Mouse (Mus musculus): ENCODE measurements around the gene Gjc3.
"Not testable (repeated sequence)": the region's sequence is repeated elsewhere in the genome, so short reads cannot be mapped to it uniquely, and the experiment has no call there.

The Gjc3 gene

GRCm38 (mm10) chr5:137962945-137963344 is at the start of gene Gjc3:
Gjc3 (minus strand) TSS chr5:137963098.
- DNase-seq, result peak; percentile 15

GRCm38 (mm10) chr5:138012382-138012781 is 49.5 kb upstream of the Gjc3 start:
- DNase-seq, result no peak

GRCm38 (mm10) chr5:138009437-138009836 is 46.5 kb upstream of the Gjc3 start:
- DNase-seq, result no peak

- no peak for DNase-seq
Observed at GRCm38 (mm10) chr5:137986351-137986750, 23.5 kb upstream of the Gjc3 start.

- DNase-seq, result no peak
Observed at GRCm38 (mm10) chr5:137981300-137981699, 18.4 kb upstream of the Gjc3 start, which contains the start of gene Azgp1. Azgp1 (plus strand) TSS chr5:137981520.

GRCm38 (mm10) chr5:137979081-137979480 is 16.2 kb upstream of the Gjc3 start:
- no peak for DNase-seq

GRCm38 (mm10) chr5:137977291-137977690 is 14.4 kb upstream of the Gjc3 start:
- no peak for DNase-seq

GRCm38 (mm10) chr5:137975434-137975833 is 12.5 kb upstream of the Gjc3 start:
- DNase-seq, result no peak

- no peak for DNase-seq
Observed at GRCm38 (mm10) chr5:137974724-137975123, 11.8 kb upstream of the Gjc3 start.

GRCm38 (mm10) chr5:137973738-137974137 is 10.8 kb upstream of the Gjc3 start:
- DNase-seq, result no peak

- no peak for DNase-seq
Observed at GRCm38 (mm10) chr5:137973161-137973560, 10.3 kb upstream of the Gjc3 start.

GRCm38 (mm10) chr5:137966492-137966891 is 3.6 kb upstream of the Gjc3 start:
- DNase-seq, result peak; percentile 14

GRCm38 (mm10) chr5:137956404-137956803 is 6.5 kb downstream of the Gjc3 start:
- no peak for DNase-seq

GRCm38 (mm10) chr5:137951218-137951617 is 11.7 kb downstream of the Gjc3 start:
- peak; percentile 7 for DNase-seq

- DNase-seq, result no peak
Observed at GRCm38 (mm10) chr5:137947303-137947702, 15.6 kb downstream of the Gjc3 start.

- DNase-seq, result no peak
Observed at GRCm38 (mm10) chr5:137943133-137943532, 19.8 kb downstream of the Gjc3 start.

- DNase-seq, result no peak
Observed at GRCm38 (mm10) chr5:137940948-137941347, 21.9 kb downstream of the Gjc3 start.

GRCm38 (mm10) chr5:137937238-137937637 is 25.7 kb downstream of the Gjc3 start:
- DNase-seq, result no peak

GRCm38 (mm10) chr5:137936486-137936885 is 26.4 kb downstream of the Gjc3 start:
- DNase-seq, result no peak

- DNase-seq, result not testable (repeated sequence)
Observed at GRCm38 (mm10) chr5:137933934-137934333, 29.0 kb downstream of the Gjc3 start.

- DNase-seq, result no peak
Observed at GRCm38 (mm10) chr5:137928439-137928838, 34.5 kb downstream of the Gjc3 start.

GRCm38 (mm10) chr5:137922171-137922570 is 40.7 kb downstream of the Gjc3 start:
- DNase-seq, result no peak

- DNase-seq, result no peak
Observed at GRCm38 (mm10) chr5:137921532-137921931, 41.4 kb downstream of the Gjc3 start, which contains the start of gene Cyp3a13. Cyp3a13 (minus strand) TSS chr5:137921619.

GRCm38 (mm10) chr5:137915550-137915949 is 47.3 kb downstream of the Gjc3 start:
- DNase-seq, result peak; percentile 73

GRCm38 (mm10) chr5:137914508-137914907 is 48.4 kb downstream of the Gjc3 start:
- no peak for DNase-seq

All from cerebellum, adult 11-12 months (tissue).